Mouse (Mus musculus) spleen, adult 2 months (tissue): Measurements from ENCODE around the gene Ccdc92. TPM values are rescaled to one million over a fixed set of nuclear protein-coding genes. Genes with fewer than 3 reads are reported as not detected.

ENCODE experiments used
- DNase-seq, 2 experiments: peaks; one replicate each; pipeline versions ENCODE4 v3.0.0 to v3.0.0-alpha.2; 2012 to 2021; ENCODE audit warnings: low spot score in 2 of 2, low read depth in 1 of 2
- H3K27ac ChIP-seq: fragments of 200-500 bp; 2 replicates; pipeline ENCODE4 v1.5.1; 2012; ENCODE audit warnings: low read length, inconsistent platforms; ENCODE audit not compliant: insufficient read depth
- H3K27me3 ChIP-seq: fragments of 200-500 bp; 2 replicates; pipeline ENCODE4 v1.6.1; 2012; ENCODE audit warnings: mild to moderate bottlenecking, moderate library complexity, low read length, inconsistent platforms; ENCODE audit not compliant: control insufficient read depth, insufficient read depth
- H3K36me3 ChIP-seq: fragments of 200-500 bp; 2 replicates; pipeline ENCODE4 v1.6.1; 2012; ENCODE audit warnings: mild to moderate bottlenecking, low read length, inconsistent platforms; ENCODE audit not compliant: control insufficient read depth, insufficient read depth
- H3K4me1 ChIP-seq: fragments of 200-500 bp; 2 replicates; pipeline ENCODE4 v1.6.1; 2011; ENCODE audit warnings: inconsistent platforms; ENCODE audit not compliant: control insufficient read depth, insufficient read depth, insufficient read length
- H3K4me3 ChIP-seq: fragments of 200-500 bp; 2 replicates; pipeline ENCODE4 v1.5.1; 2011; ENCODE audit warnings: mild to moderate bottlenecking, inconsistent platforms; ENCODE audit not compliant: insufficient read depth, insufficient read length; ENCODE audit errors: extremely low read depth
- CTCF ChIP-seq: fragments of 200-500 bp; IDR thresholded peaks from 2 replicates; pipeline ENCODE4 v1.5.1; 2011; ENCODE audit warnings: mild to moderate bottlenecking, inconsistent platforms; ENCODE audit not compliant: insufficient read depth, insufficient read length, insufficient replicate concordance; ENCODE audit errors: extremely low read depth
- POLR2A ChIP-seq: fragments of 200-500 bp; IDR thresholded peaks from 2 replicates; pipeline ENCODE4 v1.6.1; 2011; ENCODE audit warnings: low read depth, low read length, inconsistent platforms
- WGBS: fragments of 180-500 bp; shearing (Covaris S2); methylation state at CpG from one replicate; pipeline ENCODE4 v1.1.7; 2018; 5-methylcytosine and 5-hydroxymethylcytosine counted together
- polyA plus RNA-seq: library from polyadenylated mRNA; depleted of rRNA; stranded (reverse); fragments of >200 nt; gene quantifications from 2 replicates; pipeline ENCODE4 v1.2.3, GENCODE M21; 2012

The Ccdc92 gene
- polyA plus RNA-seq, 1 experiment: 4.9 TPM

DNA sequence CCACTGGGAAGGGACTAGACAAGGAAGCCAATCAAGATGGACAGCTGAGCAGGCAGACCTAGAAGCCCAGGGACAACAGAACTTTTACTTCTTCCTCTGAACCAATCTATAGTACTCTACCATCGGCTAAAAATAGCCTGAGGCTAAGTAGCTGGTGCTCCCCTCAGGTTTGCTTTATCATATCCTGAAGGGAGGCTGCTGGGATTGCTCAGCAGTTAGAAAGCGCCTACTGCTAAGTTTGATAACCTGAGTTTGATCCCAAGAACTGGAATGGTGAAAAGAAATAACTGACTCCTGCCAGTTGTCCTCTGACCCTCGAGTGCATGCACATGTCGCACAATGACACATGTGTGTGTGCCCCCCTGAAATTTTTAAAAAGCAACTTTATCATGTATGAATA is 17.3 kb downstream of the Ccdc92 start:
- Histone ChIP-seq H3K27ac (no peak overlapping the region), H3K27me3 (no peaks in the 10 kb centered on the region), H3K4me3 (no peak overlapping the region), H3K36me3 (no peaks in the 10 kb centered on the region), H3K4me1 (no peaks in the 10 kb centered on the region)
- no peak for DNase-seq
- TF ChIP-seq CTCF (no peak), POLR2A (no peak)
- 46% methylated on average over 4 of the region's 4 CpGs for WGBS

- Histone ChIP-seq H3K36me3 (no peaks in the 10 kb centered on the region), H3K27me3 (no peaks in the 10 kb centered on the region), H3K4me1 (no peaks in the 10 kb centered on the region), H3K4me3 (no peak overlapping the region), H3K27ac (no peak overlapping the region)
- TF ChIP-seq POLR2A (no peak), CTCF (no peak)
- DNase-seq: no peak
- WGBS: 81% methylated on average over 8 of the region's 8 CpGs
These were observed 18.8 kb downstream of the Ccdc92 start for GRCm38 (mm10) chr5:124843386-124843785.

- no peak overlapping the region for H3K4me3 ChIP-seq
These were observed 21.6 kb downstream of the Ccdc92 start for GRCm38 (mm10) chr5:124840669-124841068.

GRCm38 (mm10) chr5:124840202-124840601 is 22.0 kb downstream of the Ccdc92 start:
- no peak overlapping the region for H3K27ac ChIP-seq
- no peak for TF ChIP-seq POLR2A
- TF ChIP-seq CTCF: no peak
- DNase-seq: no peak
- no peaks in the 10 kb centered on the region for H3K36me3 ChIP-seq
- H3K4me1 ChIP-seq: no peaks in the 10 kb centered on the region
- H3K27me3 ChIP-seq: no peaks in the 10 kb centered on the region
- 80% methylated on average over 7 of the region's 7 CpGs for WGBS
- no peak overlapping the region for H3K4me3 ChIP-seq

More at GRCm38 (mm10) chr5:124840669-124841068, 21.6 kb downstream of the Ccdc92 start:
- DNase-seq: no peak
- Histone ChIP-seq H3K27me3 (no peaks in the 10 kb centered on the region), H3K27ac (no peak overlapping the region), H3K4me1 (no peaks in the 10 kb centered on the region), H3K36me3 (no peaks in the 10 kb centered on the region)
- TF ChIP-seq CTCF: no peak
- no peak for TF ChIP-seq POLR2A
- 91% methylated on average over 2 of the region's 2 CpGs for WGBS

GRCm38 (mm10) chr5:124836621-124837020 is 25.6 kb downstream of the Ccdc92 start:
- Histone ChIP-seq H3K27me3 (no peaks in the 10 kb centered on the region), H3K36me3 (no peaks in the 10 kb centered on the region), H3K4me3 (no peak overlapping the region), H3K4me1 (no peaks in the 10 kb centered on the region), H3K27ac (no peak overlapping the region)
- no peak for DNase-seq
- TF ChIP-seq CTCF (no peak), POLR2A (no peak)
- 39% methylated on average over 4 of the region's 4 CpGs for WGBS

GRCm38 (mm10) chr5:124836075-124836474 is 26.1 kb downstream of the Ccdc92 start:
- Histone ChIP-seq H3K36me3 (no peaks in the 10 kb centered on the region), H3K27me3 (no peaks in the 10 kb centered on the region), H3K27ac (no peak overlapping the region), H3K4me1 (no peaks in the 10 kb centered on the region), H3K4me3 (no peak overlapping the region)
- TF ChIP-seq CTCF (no peak), POLR2A (no peak)
- 91% methylated on average over 10 of the region's 10 CpGs for WGBS
- no peak for DNase-seq

GRCm38 (mm10) chr5:124835218-124835617 is 27.0 kb downstream of the Ccdc92 start:
- TF ChIP-seq POLR2A (no peak), CTCF (no peak)
- H3K4me1 ChIP-seq: no peaks in the 10 kb centered on the region
- 96% methylated on average over 15 of the region's 15 CpGs for WGBS
- H3K36me3 ChIP-seq: no peaks in the 10 kb centered on the region
- H3K27ac ChIP-seq: no peak overlapping the region
- no peaks in the 10 kb centered on the region for H3K27me3 ChIP-seq
- H3K4me3 ChIP-seq: no peak overlapping the region
- no peak for DNase-seq
